Mouse (Mus musculus) G1E (cell line): ENCODE measurements at regions not wholly inside any gene's neighbourhood (a gene's known extent, or its start where the extent isn't known, plus 50 kb on each side); places are given as distances from the start of the nearest gene placed in this dataset.

Experiments
- CTCF ChIP-seq: IDR thresholded peaks from 2 replicates; pipeline ENCODE4 v1.5.1; 2012; ENCODE audit warnings: low read depth, low read length, inconsistent platforms, mixed read lengths
- GATA1 ChIP-seq: IDR thresholded peaks from 2 replicates; pipeline ENCODE4 v1.6.1; 2012; ENCODE audit warnings: borderline replicate concordance, low read length, inconsistent platforms, mixed read lengths
- GATA2 ChIP-seq: IDR thresholded peaks from 2 replicates; pipeline ENCODE4 v1.6.1; 2012; ENCODE audit warnings: low read depth, low read length, inconsistent platforms, borderline replicate concordance
- TAL1 ChIP-seq: conservative IDR thresholded peaks from 2 replicates; pipeline ENCODE4 v1.6.1; 2012; ENCODE audit warnings: low read depth, low read length, inconsistent platforms, mixed read lengths

DNA sequence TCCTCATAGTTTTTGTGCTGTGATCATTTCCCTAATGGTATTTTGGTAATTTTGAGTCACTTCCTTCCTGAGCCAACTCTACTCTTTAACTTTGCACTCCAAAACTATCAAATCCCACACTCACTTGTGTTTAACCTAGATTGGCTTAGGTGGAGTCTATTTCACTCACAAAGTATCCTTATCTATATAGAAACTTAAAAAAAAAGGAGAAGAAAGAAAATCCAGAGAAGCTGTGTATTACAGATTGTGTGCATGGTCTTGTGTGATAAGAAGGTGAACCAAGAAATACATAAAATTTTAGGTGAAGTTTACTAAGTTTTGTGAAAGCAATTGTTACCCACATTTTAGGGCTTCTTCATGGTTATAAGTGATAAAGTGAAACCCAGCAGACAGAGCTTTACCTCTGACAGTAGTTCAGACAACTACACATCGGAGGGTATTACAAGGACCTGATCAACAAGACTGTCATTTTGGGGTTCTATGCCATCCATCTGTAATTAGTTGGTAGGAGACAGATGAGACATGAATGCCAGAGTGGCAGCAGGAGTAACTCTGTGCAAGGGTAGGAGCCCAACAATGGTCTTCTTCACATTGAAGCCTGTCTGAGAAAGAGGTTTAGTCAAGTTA lies 350.0 kb downstream of the Ccser2 start:
- TF ChIP-seq CTCF = no peak
- TF ChIP-seq GATA1 = no peak
- peak; percentile 74 for TF ChIP-seq TAL1
- no peak for TF ChIP-seq GATA2
